Mouse (Mus musculus) ES-E14 (cell line): ENCODE measurements around the gene Grb2.

Experiments used
- CHD2 ChIP-seq: IDR thresholded peaks from 2 replicates; pipeline ENCODE4 v1.6.1; 2014; ENCODE audit warnings: mild to moderate bottlenecking, low read depth, low read length, inconsistent platforms
- HCFC1 ChIP-seq: IDR thresholded peaks from 2 replicates; pipeline ENCODE4 v1.6.1; 2012; ENCODE audit warnings: low read length, inconsistent platforms, borderline replicate concordance; ENCODE audit not compliant: insufficient read depth
- MAFK ChIP-seq: IDR thresholded peaks from 2 replicates; pipeline ENCODE4 v1.6.1; 2014; ENCODE audit warnings: mild to moderate bottlenecking, low read depth, low read length, inconsistent platforms; ENCODE audit not compliant: insufficient read depth
- ZC3H11A ChIP-seq: IDR thresholded peaks from 2 replicates; pipeline ENCODE4 v1.6.1; 2012; ENCODE audit warnings: low read depth, mild to moderate bottlenecking, inconsistent platforms, low read length, borderline replicate concordance
- ZNF384 ChIP-seq: IDR thresholded peaks from 2 replicates; pipeline ENCODE4 v1.6.1; 2012; ENCODE audit warnings: low read depth, low read length, inconsistent platforms

DNA sequence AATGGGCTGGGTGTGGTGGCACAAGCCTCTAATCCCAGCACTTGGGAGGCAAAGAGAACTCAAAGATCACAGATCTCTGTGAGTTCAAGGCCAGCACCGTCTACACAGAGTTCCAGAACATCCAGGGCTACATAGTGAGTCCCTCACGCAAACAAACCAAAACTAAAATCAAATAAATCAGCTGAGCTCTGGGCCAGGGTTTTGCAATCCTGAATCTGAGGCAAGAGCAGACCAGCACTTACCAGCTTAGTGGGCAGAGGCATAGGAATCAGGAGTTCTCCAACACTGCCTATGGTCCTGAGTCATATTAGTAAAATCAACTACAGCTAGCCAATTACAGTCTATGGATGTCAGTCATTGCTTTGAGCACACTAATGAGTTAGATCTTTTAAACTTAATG, 16.4 kb downstream of the Grb2 start:
- TF ChIP-seq ZNF384 (no peak), CHD2 (no peak), MAFK (no peak), ZC3H11A (no peak), HCFC1 (no peak)
